Mouse (Mus musculus) G1E (cell line): ENCODE data around the gene Zfp64.

Source experiments
- CTCF ChIP-seq: IDR thresholded peaks from 2 replicates; pipeline ENCODE4 v1.5.1; 2012; ENCODE audit warnings: low read depth, low read length, inconsistent platforms, mixed read lengths
- GATA1 ChIP-seq: IDR thresholded peaks from 2 replicates; pipeline ENCODE4 v1.6.1; 2012; ENCODE audit warnings: borderline replicate concordance, low read length, inconsistent platforms, mixed read lengths
- POLR2AphosphoS5 ChIP-seq: IDR thresholded peaks from 2 replicates; pipeline ENCODE4 v1.6.1; 2012; ENCODE audit warnings: low read depth, low read length, inconsistent platforms; ENCODE audit not compliant: insufficient replicate concordance
- TAL1 ChIP-seq: conservative IDR thresholded peaks from 2 replicates; pipeline ENCODE4 v1.6.1; 2012; ENCODE audit warnings: low read depth, low read length, inconsistent platforms, mixed read lengths

GRCm38 (mm10) chr2:168902634-168903033 is 52.8 kb downstream of the Zfp64 start:
- TF ChIP-seq CTCF (peak; percentile 38), TAL1 (no peak), GATA1 (no peak), POLR2AphosphoS5 (no peak)
